Mouse (Mus musculus): ENCODE measurements around the gene Apmap.

The Apmap gene

GRCm38 (mm10) chr2:150637702-150638369, 29.5 kb upstream of the Apmap start:
- ChIA-PET CTCF (interaction anchor here in 2 of 4 experiments (0.7 to 1.1 kb wide), 3 partner anchors 23 to 79 kb away, joined by 3 to 4 read pairs (median 3); no protein-coding TSS in a partner anchor), POLR2A (interaction anchor here (0.6 to 27.4 kb wide), 15 partner anchors 10 to 996 kb away, joined by 3 to 471 read pairs (median 7); partner anchors contain the start of genes Acss1 (in 3 of the 4) and Apmap (in 1 of the 4))

- CTCF ChIA-PET, result no interaction called here
- POLR2A ChIA-PET, result interaction anchor here in 3 of 4 experiments (0.9 to 2.2 kb wide), 10 partner anchors 12 to 32 kb away, joined by 3 to 20 read pairs (median 8); partner anchors contain the start of gene Acss1 (in 1 of the 3)
These were observed 27.6 kb upstream of the Apmap start for GRCm38 (mm10) chr2:150635877-150636446.

GRCm38 (mm10) chr2:150629255-150629654, 20.9 kb upstream of the Apmap start:
- POLR2A ChIA-PET, result interaction anchor here in 2 of 4 experiments (0.9 to 3.3 kb wide), 10 partner anchors 9 to 37 kb away, joined by 3 to 14 read pairs (median 3); no protein-coding TSS in a partner anchor
- CTCF ChIA-PET, result interaction anchor here in 1 of 4 experiments (0.6 kb wide), 1 partner anchor 318 kb away, joined by 3 read pairs; no protein-coding TSS in a partner anchor

GRCm38 (mm10) chr2:150627140-150627539, 18.8 kb upstream of the Apmap start:
- ChIA-PET CTCF (no interaction called here), POLR2A (interaction anchor here in 3 of 4 experiments (0.5 to 1.6 kb wide), 4 partner anchors 13 to 41 kb away, joined by 3 to 4 read pairs (median 3); partner anchors contain the start of genes Acss1 (in 1 of the 3) and Apmap (in 1 of the 3))

- ChIA-PET POLR2A (interaction anchor here in 1 of 4 experiments (1.1 kb wide), 1 partner anchor 10 kb away, joined by 5 read pairs; no protein-coding TSS in a partner anchor), CTCF (interaction anchor here in 1 of 4 experiments (1.4 kb wide), 1 partner anchor 50 kb away, joined by 5 read pairs; no protein-coding TSS in a partner anchor)
These were observed 16.6 kb upstream of the Apmap start for GRCm38 (mm10) chr2:150624926-150625325.

- CTCF ChIA-PET, result no interaction called here
These were observed 15.6 kb upstream of the Apmap start for GRCm38 (mm10) chr2:150623957-150624356.

GRCm38 (mm10) chr2:150621698-150622097, 13.3 kb upstream of the Apmap start:
- ChIA-PET CTCF (interaction anchor here in 1 of 4 experiments (0.8 kb wide), 1 partner anchor 53 kb away, joined by 3 read pairs; no protein-coding TSS in a partner anchor), POLR2A (interaction anchor here in 2 of 4 experiments (1.0 to 3.3 kb wide), 5 partner anchors 27 to 46 kb away, joined by 3 to 13 read pairs (median 5); partner anchors contain the start of gene Acss1 (in 1 of the 2))

More at GRCm38 (mm10) chr2:150623957-150624356, 15.6 kb upstream of the Apmap start:
- POLR2A ChIA-PET, result interaction anchor here in 2 of 4 experiments (1.2 to 3.3 kb wide), 2 partner anchors 33 to 43 kb away, joined by 3 to 13 read pairs; no protein-coding TSS in a partner anchor

GRCm38 (mm10) chr2:150610097-150610496, 1.7 kb upstream of the Apmap start:
- ChIA-PET POLR2A (interaction anchor here in 3 of 4 experiments (0.6 to 3.4 kb wide), 10 partner anchors 24 to 64 kb away, joined by 3 to 25 read pairs (median 5); partner anchors contain the start of gene Acss1 (in 2 of the 3)), CTCF (interaction anchor here (0.7 to 3.5 kb wide), 10 partner anchors 8 to 152 kb away, joined by 3 to 18 read pairs (median 4); partner anchors contain the start of gene Entpd6 (in 1 of the 4))

- ChIA-PET CTCF (interaction anchor here (0.6 to 3.5 kb wide), 14 partner anchors 59 to 400 kb away, joined by 3 to 18 read pairs (median 4); partner anchors contain the start of gene Acss1 (in 1 of the 4)), POLR2A (interaction anchor here in 3 of 4 experiments (0.6 to 3.4 kb wide), 31 partner anchors 17 to 296 kb away, joined by 3 to 53 read pairs (median 3); partner anchors contain the start of genes Acss1 (in 3 of the 3), 3300002I08Rik (in 1 of the 3) and Abhd12 (in 1 of the 3))
These were observed 649 bp upstream of the Apmap start for GRCm38 (mm10) chr2:150608872-150609560.

- POLR2A ChIA-PET, result no interaction called here
- CTCF ChIA-PET, result interaction anchor here in 1 of 4 experiments (0.6 kb wide), 1 partner anchor 80 kb away, joined by 6 read pairs; no protein-coding TSS in a partner anchor
These were observed 1.3 kb downstream of the Apmap start for GRCm38 (mm10) chr2:150607086-150607485.

- ChIA-PET CTCF (no interaction called here), POLR2A (interaction anchor here in 2 of 4 experiments (1.0 to 1.5 kb wide), 2 partner anchors 10 to 52 kb away, joined by 3 to 5 read pairs; no protein-coding TSS in a partner anchor)
These were observed 3.6 kb downstream of the Apmap start for GRCm38 (mm10) chr2:150604802-150605201.

GRCm38 (mm10) chr2:150602166-150602565, 6.2 kb downstream of the Apmap start:
- ChIA-PET POLR2A (interaction anchor here in 1 of 4 experiments (0.7 kb wide), 1 partner anchor 176 kb away, joined by 3 read pairs; no protein-coding TSS in a partner anchor), CTCF (no interaction called here)

- POLR2A ChIA-PET, result interaction anchor here in 1 of 4 experiments (0.6 kb wide), 1 partner anchor 45 kb away, joined by 3 read pairs; no protein-coding TSS in a partner anchor
- CTCF ChIA-PET, result interaction anchor here in 1 of 4 experiments (1.5 kb wide), 1 partner anchor 11 kb away, joined by 6 read pairs; no protein-coding TSS in a partner anchor
These were observed 8.1 kb downstream of the Apmap start for GRCm38 (mm10) chr2:150600263-150600662.

GRCm38 (mm10) chr2:150595411-150596190, 12.8 kb downstream of the Apmap start:
- ChIA-PET POLR2A (interaction anchor here in 2 of 4 experiments (1.7 to 1.9 kb wide), 2 partner anchors 9 to 62 kb away, joined by 3 to 5 read pairs; no protein-coding TSS in a partner anchor), CTCF (no interaction called here)

GRCm38 (mm10) chr2:150589076-150589475, 19.3 kb downstream of the Apmap start:
- CTCF ChIA-PET, result interaction anchor here in 3 of 4 experiments (0.6 to 2.4 kb wide), 6 partner anchors 9 to 1246 kb away, joined by 3 to 6 read pairs (median 4); no protein-coding TSS in a partner anchor

GRCm38 (mm10) chr2:150579628-150580027, 28.7 kb downstream of the Apmap start:
- ChIA-PET POLR2A (interaction anchor here in 1 of 4 experiments (0.5 kb wide), 1 partner anchor 57 kb away, joined by 4 read pairs; no protein-coding TSS in a partner anchor), CTCF (no interaction called here)

More at GRCm38 (mm10) chr2:150589076-150589475, 19.3 kb downstream of the Apmap start:
- POLR2A ChIA-PET, result interaction anchor here in 1 of 4 experiments (0.8 to 1.5 kb wide), 2 partner anchors 20 to 79 kb away, joined by 3 to 4 read pairs; partner anchors contain the start of gene Acss1

- ChIA-PET CTCF (no interaction called here), POLR2A (no interaction called here)
These were observed 29.8 kb downstream of the Apmap start for GRCm38 (mm10) chr2:150578603-150579002.

All from embryonic stem cell, embryonic (primary cell).